Mouse (Mus musculus) heart, adult 2 months (tissue): ENCODE results near the gene Pold1.

ENCODE experiments used
- CTCF ChIP-seq: fragments of 200-600 bp; IDR thresholded peaks from 2 replicates; pipeline ENCODE4 v1.8.1; 2022; ENCODE audit warnings: antibody characterized with exemption, mild to moderate bottlenecking, moderate library complexity
- EP300 ChIP-seq: fragments of 200-500 bp; IDR thresholded peaks from 2 replicates; pipeline ENCODE4 v1.6.1; 2011; ENCODE audit warnings: low read depth, low read length, control low read depth; ENCODE audit not compliant: insufficient read depth
- POLR2A ChIP-seq: fragments of 200-500 bp; IDR thresholded peaks from 2 replicates; pipeline ENCODE4 v1.6.1; 2011; ENCODE audit warnings: mild to moderate bottlenecking, low read depth, low read length, control low read depth; ENCODE audit not compliant: insufficient read depth

DNA sequence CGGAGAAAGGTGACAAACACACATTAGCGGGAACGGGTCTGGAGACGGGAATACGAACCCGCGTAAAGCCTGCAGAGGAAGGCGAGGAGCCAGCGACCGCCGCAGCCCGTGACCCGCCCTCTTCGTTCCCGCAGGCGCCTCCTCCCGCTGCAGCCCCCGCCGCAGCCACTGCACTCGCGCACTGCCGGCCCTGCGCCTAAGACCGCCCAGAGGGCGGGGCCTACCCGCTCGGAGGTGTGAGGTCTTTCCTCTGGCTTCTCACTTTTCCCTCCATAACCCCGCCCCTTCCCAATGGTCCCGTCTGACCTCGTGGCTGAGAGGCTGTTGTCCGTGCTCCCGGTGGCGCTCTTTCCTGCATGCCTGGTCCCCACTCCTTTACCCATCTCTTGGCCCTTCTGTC is 40.5 kb upstream of the Pold1 start:
- TF ChIP-seq CTCF: no peak
- TF ChIP-seq POLR2A: no peak
- TF ChIP-seq EP300: no peak
